Mouse (Mus musculus) ES-Bruce4 (cell line): ENCODE results near the gene Fbxl5.

Experiments
- CTCF ChIP-seq: IDR thresholded peaks from one replicate; pipeline ENCODE4 v1.8.1; 2011; ENCODE audit warnings: low read depth, low read length
- EP300 ChIP-seq: IDR thresholded peaks from 2 replicates; pipeline ENCODE4 v1.6.1; 2011; ENCODE audit warnings: low read depth, low read length; ENCODE audit not compliant: insufficient read depth
- POLR2A ChIP-seq: IDR thresholded peaks from one replicate; pipeline ENCODE4 v1.8.1; 2011; ENCODE audit warnings: low read length; ENCODE audit not compliant: insufficient read depth

DNA sequence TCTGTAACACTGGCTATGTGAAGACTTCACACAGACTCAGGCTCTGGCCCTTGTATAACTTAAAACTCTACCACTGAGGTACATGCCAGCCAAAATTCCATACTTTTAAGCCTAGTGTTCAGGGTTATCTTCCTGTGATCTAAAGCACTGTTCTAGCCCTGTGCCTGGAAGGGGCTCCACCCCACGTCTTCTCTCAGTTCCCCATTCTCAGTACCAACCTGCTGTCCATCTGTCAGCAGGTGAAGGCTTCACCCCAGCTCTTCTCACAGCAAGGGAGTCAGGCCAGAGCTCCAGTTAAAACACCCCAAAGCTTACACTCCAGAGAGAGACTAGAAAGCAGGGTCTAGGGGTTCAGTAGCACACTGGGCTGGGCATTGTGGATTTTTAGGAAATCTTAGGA lies 24.2 kb upstream of the Fbxl5 start:
- TF ChIP-seq CTCF (no peak), EP300 (no peak), POLR2A (no peak)
